Mouse (Mus musculus) embryonic facial prominence, embryonic 10.5 days (tissue): ENCODE data around the gene Acad11. TPM values are rescaled to one million over a fixed set of nuclear protein-coding genes. Genes with fewer than 3 reads are reported as not detected.

Experiments used
- DNase-seq: peaks from one replicate; pipeline ENCODE4 v3.0.0-alpha.2; 2017; ENCODE audit warnings: low spot score
- H3K27ac ChIP-seq: fragments of 300-500 bp; sonication (generic); replicated peaks from 2 replicates; pipeline ENCODE4 v1.5.1; 2016; ENCODE audit warnings: mild to moderate bottlenecking
- H3K27me3 ChIP-seq: fragments of 300-500 bp; sonication (generic); replicated peaks from 2 replicates; pipeline ENCODE4 v1.6.1; 2016; ENCODE audit warnings: low read depth, mild to moderate bottlenecking; ENCODE audit not compliant: poor library complexity, severe bottlenecking
- H3K36me3 ChIP-seq: fragments of 300-500 bp; sonication (generic); replicated peaks from 2 replicates; pipeline ENCODE4 v1.6.1; 2016; ENCODE audit warnings: mild to moderate bottlenecking, moderate library complexity
- H3K4me1 ChIP-seq: fragments of 300-500 bp; sonication (generic); 2 replicates; pipeline ENCODE4 v1.6.1; 2016
- H3K4me3 ChIP-seq: fragments of 300-500 bp; sonication (generic); 2 replicates; pipeline ENCODE4 v1.5.1; 2016; ENCODE audit warnings: mild to moderate bottlenecking, moderate library complexity
- H3K9me3 ChIP-seq: fragments of 300-500 bp; sonication (generic); 2 replicates; pipeline ENCODE4 v1.6.1; 2016; ENCODE audit warnings: mild to moderate bottlenecking
- WGBS: fragments of 180-500 bp; shearing (Covaris S2); methylation state at CpG from one replicate; pipeline ENCODE4 v1.1.7; 2016; 5-methylcytosine and 5-hydroxymethylcytosine counted together
- polyA plus RNA-seq: library from polyadenylated mRNA; unstranded; fragments of >200 nt; fragmentation: Nextera tagmentation; extraction: Ambion mirVana; gene quantifications from 2 replicates; pipeline ENCODE4 v1.2.1, GENCODE M21; 2016

Acad11 gene
- polyA plus RNA-seq, 1 experiment from 2014 or later, result 9.7 TPM

GRCm38 (mm10) chr9:104161117-104161516 lies 97.9 kb downstream of the Acad11 start:
- DNase-seq, result no peak
- Histone ChIP-seq H3K9me3 (no peaks in the 10 kb centered on the region), H3K4me3 (no peak overlapping the region), H3K4me1 (no peaks in the 10 kb centered on the region), H3K36me3 (peaks cover 100% of the 10 kb centered on the region), H3K27me3 (no peaks in the 10 kb centered on the region), H3K27ac (no peak overlapping the region)
- 88% methylated on average over 7 of the region's 7 CpGs for WGBS

GRCm38 (mm10) chr9:104164194-104164593 lies 101.0 kb downstream of the Acad11 start:
- no peak for DNase-seq
- Histone ChIP-seq H3K4me3 (no peak overlapping the region), H3K27me3 (no peaks in the 10 kb centered on the region), H3K36me3 (peaks cover 95% of the 10 kb centered on the region), H3K9me3 (no peaks in the 10 kb centered on the region), H3K4me1 (no peaks in the 10 kb centered on the region), H3K27ac (no peak overlapping the region)
- WGBS, result 89% methylated on average over 5 of the region's 5 CpGs

GRCm38 (mm10) chr9:104165926-104166325 lies 102.7 kb downstream of the Acad11 start:
- H3K27ac ChIP-seq, result no peak overlapping the region
- 96% methylated on average over 5 of the region's 5 CpGs for WGBS
- H3K4me1 ChIP-seq, result no peaks in the 10 kb centered on the region
- H3K9me3 ChIP-seq, result no peaks in the 10 kb centered on the region
- no peaks in the 10 kb centered on the region for H3K27me3 ChIP-seq
- no peak overlapping the region for H3K4me3 ChIP-seq
- peaks cover 95% of the 10 kb centered on the region for H3K36me3 ChIP-seq
- DNase-seq, result no peak

GRCm38 (mm10) chr9:104169986-104170385 lies 106.8 kb downstream of the Acad11 start:
- no peak for DNase-seq
- H3K36me3 ChIP-seq, result peaks cover 95% of the 10 kb centered on the region
- 92% methylated on average over 10 of the region's 10 CpGs for WGBS
- no peaks in the 10 kb centered on the region for H3K9me3 ChIP-seq
- H3K27ac ChIP-seq, result no peak overlapping the region
- no peaks in the 10 kb centered on the region for H3K27me3 ChIP-seq
- H3K4me1 ChIP-seq, result no peaks in the 10 kb centered on the region
- H3K4me3 ChIP-seq, result no peak overlapping the region

GRCm38 (mm10) chr9:104171651-104172050 lies 108.5 kb downstream of the Acad11 start:
- Histone ChIP-seq H3K4me1 (no peaks in the 10 kb centered on the region), H3K27me3 (no peaks in the 10 kb centered on the region), H3K4me3 (no peak overlapping the region), H3K27ac (no peak overlapping the region), H3K36me3 (peaks cover 95% of the 10 kb centered on the region), H3K9me3 (no peaks in the 10 kb centered on the region)
- 92% methylated on average over 6 of the region's 6 CpGs for WGBS
- no peak for DNase-seq

- no peaks in the 10 kb centered on the region for H3K27me3 ChIP-seq
- no peaks in the 10 kb centered on the region for H3K9me3 ChIP-seq
- H3K36me3 ChIP-seq, result peaks cover 95% of the 10 kb centered on the region
- no peak overlapping the region for H3K27ac ChIP-seq
- 96% methylated on average over 6 of the region's 6 CpGs for WGBS
- H3K4me3 ChIP-seq, result no peak overlapping the region
- DNase-seq, result no peak
- no peaks in the 10 kb centered on the region for H3K4me1 ChIP-seq
Measured at GRCm38 (mm10) chr9:104172342-104172741, 109.2 kb downstream of the Acad11 start.

Other genes starting within 250 kb of the Acad11 start
- 3.7 and 4.4 TPM in 2 replicates for gene Nphp3, start 60.8 kb upstream of the Acad11 start, polyA plus RNA-seq
- not detected in 2 replicates for gene Gm28305, start 22.7 kb upstream of the Acad11 start, polyA plus RNA-seq
- 45.7 TPM in 2 replicates for gene Uba5, start 243 bp upstream of the Acad11 start, polyA plus RNA-seq
- gene Ackr4, start 63.6 kb downstream of the Acad11 start, polyA plus RNA-seq, result 0.19 and 0.41 TPM in 2 replicates
- gene Dnajc13, start 199.6 kb downstream of the Acad11 start, polyA plus RNA-seq, result 19.1 and 19.3 TPM in 2 replicates